Mouse (Mus musculus) embryonic facial prominence, embryonic 11.5 days (tissue): ENCODE results near the gene Fsd1. TPM values are rescaled to one million over a fixed set of nuclear protein-coding genes. Genes with fewer than 3 reads are reported as not detected.
"Not testable (repeated sequence)": the region's sequence is repeated elsewhere in the genome, so short reads cannot be mapped to it uniquely, and the experiment has no call there.

ENCODE experiments used
- ATAC-seq: fragments of 200-750 bp; cut with Nextera tagmentation; replicated peaks from 2 replicates; pipeline ENCODE4 v1.8.0; 2017; ENCODE audit warnings: low read depth; ENCODE audit not compliant: insufficient number of reproducible peaks, low FRiP score, low TSS enrichment
- DNase-seq: peaks from one replicate; pipeline ENCODE4 v3.0.0-alpha.2; 2015; ENCODE audit warnings: low spot score
- H3K27ac ChIP-seq: fragments of 300-500 bp; sonication (generic); replicated peaks from 2 replicates; pipeline ENCODE4 v1.5.1; 2014; ENCODE audit warnings: mild to moderate bottlenecking, low read depth, low read length, control low read depth
- H3K27me3 ChIP-seq: fragments of 300-500 bp; sonication (generic); 2 replicates; pipeline ENCODE4 v1.6.1; 2014; ENCODE audit warnings: mild to moderate bottlenecking, low read length, moderate library complexity, mixed read lengths; ENCODE audit not compliant: control insufficient read depth, insufficient read depth
- H3K36me3 ChIP-seq: fragments of 300-500 bp; sonication (generic); replicated peaks from 2 replicates; pipeline ENCODE4 v1.6.1; 2014; ENCODE audit warnings: low read depth, mild to moderate bottlenecking, low read length, moderate library complexity, mixed read lengths; ENCODE audit not compliant: control insufficient read depth, insufficient read depth
- H3K4me1 ChIP-seq: fragments of 300-500 bp; sonication (generic); 2 replicates; pipeline ENCODE4 v1.6.1; 2014; ENCODE audit warnings: low read length, mixed read lengths; ENCODE audit not compliant: control insufficient read depth, insufficient read depth
- H3K4me2 ChIP-seq: fragments of 300-500 bp; sonication (generic); 2 replicates; pipeline ENCODE4 v1.6.1; 2014; ENCODE audit warnings: low read depth, mild to moderate bottlenecking, control low read depth, low read length, moderate library complexity
- H3K4me3 ChIP-seq: fragments of 300-500 bp; sonication (generic); 2 replicates; pipeline ENCODE4 v1.5.1; 2014; ENCODE audit warnings: low read depth, low read length, control low read depth
- H3K9ac ChIP-seq: fragments of 300-500 bp; sonication (generic); replicated peaks from 2 replicates; pipeline ENCODE4 v1.6.1; 2014; ENCODE audit warnings: mild to moderate bottlenecking, control low read depth, low read length
- H3K9me3 ChIP-seq: fragments of 300-500 bp; sonication (generic); replicated peaks from 2 replicates; pipeline ENCODE4 v1.6.1; 2016; ENCODE audit warnings: mild to moderate bottlenecking, low read length, inconsistent platforms, mixed read lengths; ENCODE audit not compliant: control insufficient read depth
- WGBS: fragments of 180-500 bp; shearing (Covaris S2); extraction: QIAGEN DNeasy Blood & Tissue Kit; methylation state at CpG from one replicate; pipeline ENCODE4 v1.1.7; 2014; 5-methylcytosine and 5-hydroxymethylcytosine counted together
- polyA plus RNA-seq: library from polyadenylated mRNA; unstranded; fragments of >200 nt; fragmentation: Nextera tagmentation; extraction: Ambion mirVana; gene quantifications from 2 replicates; pipeline ENCODE4 v1.2.1, GENCODE M21; 2014

Fsd1 gene
- 36.6 and 43.0 TPM in 2 replicates for polyA plus RNA-seq

DNA sequence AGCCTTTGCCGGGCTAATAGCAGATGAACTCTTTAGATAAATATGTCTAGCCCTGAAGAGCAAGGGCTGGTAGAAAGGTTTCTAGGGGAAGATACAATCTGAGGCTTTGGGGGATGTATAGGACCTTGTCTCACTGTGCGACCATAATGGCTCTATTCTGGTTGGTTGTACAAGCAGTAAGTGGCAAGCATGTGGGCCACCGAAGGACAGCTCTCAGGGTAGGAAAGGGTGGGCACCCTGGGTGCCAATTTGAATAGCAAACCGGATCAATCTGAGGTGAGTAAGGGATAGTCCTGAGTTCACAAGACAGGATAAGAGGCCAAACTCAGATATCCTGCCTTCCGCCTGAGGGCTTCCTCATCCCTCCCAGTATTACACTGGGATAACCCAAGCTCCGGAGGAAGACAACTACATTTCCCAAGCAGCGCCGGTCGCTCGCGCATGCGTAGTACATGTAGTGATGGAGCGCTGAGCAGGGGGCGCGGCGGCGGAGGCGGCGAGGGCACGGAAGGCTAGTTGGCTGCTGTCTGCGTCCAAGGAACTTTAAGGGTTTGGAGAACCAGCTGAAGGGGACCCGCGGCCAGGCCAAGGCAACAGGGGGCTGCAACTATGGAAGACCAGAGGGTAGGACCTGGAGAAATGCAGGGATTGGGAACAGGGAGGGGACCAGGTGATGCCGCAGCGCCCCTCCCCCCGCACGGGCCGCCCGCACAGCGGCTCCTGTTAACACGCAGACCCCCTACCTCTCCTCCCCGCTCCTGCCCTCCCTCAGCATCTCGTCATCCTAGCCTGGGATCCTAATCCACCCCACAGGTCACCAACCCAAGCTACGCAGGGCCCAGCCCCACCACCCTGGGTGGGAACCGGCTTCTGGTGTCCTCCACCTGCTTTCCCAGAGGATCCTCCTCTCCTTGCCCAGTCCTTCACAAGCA lies at the start of gene Fsd1:
Gene Fsd1 (plus strand): TSS at position 480 of the 932 bp plus-strand sequence.
- DNase-seq (peak; percentile 84), ATAC-seq (peak; percentile 74)
- H3K4me2 ChIP-seq, result peak within 1 kb of the TSS; percentile 54
- peak within 1 kb of the TSS; percentile 78 for H3K9ac ChIP-seq
- H3K27me3 ChIP-seq, result no peaks in the 10 kb centered on the region
- no peaks in the 10 kb centered on the region for H3K4me1 ChIP-seq
- no peaks in the 10 kb centered on the region for H3K9me3 ChIP-seq
- no peak within 1 kb of the TSS for H3K27ac ChIP-seq
- H3K4me3 ChIP-seq, result peak within 1 kb of the TSS; percentile 67
- 9% methylated on average over 33 of the region's 35 CpGs for WGBS
- H3K36me3 ChIP-seq, result no peaks in the 10 kb centered on the region

DNA sequence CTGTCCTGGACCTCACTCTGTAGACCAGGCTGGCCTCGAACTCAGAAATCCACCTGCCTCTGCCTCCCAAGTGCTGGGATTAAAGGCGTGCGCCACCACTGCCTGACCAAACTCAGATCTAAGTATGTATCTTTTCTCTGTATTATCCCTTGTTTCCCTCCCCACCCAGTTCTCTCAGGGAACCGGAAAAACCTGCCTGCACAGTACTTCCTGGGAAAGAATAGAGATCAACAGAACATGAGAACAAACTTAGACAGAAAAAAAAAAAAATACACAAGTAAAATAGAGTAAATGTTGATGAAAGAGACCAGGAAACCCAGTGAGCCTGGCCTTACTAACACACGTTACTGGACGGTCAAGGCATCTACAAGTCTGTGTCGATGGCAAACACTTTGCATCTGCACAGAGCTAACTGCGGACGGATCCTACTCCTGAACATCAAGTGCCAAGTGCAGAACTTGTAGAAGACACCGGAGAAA lies 41.9 kb upstream of the Fsd1 start:
- Histone ChIP-seq H3K9ac (peak overlapping the region; percentile 33), H3K4me3 (peak overlapping the region; percentile 41), H3K4me2 (peak overlapping the region; percentile 3; the same call in 1 of the 2 replicates)
- H3K27ac ChIP-seq, H3K9me3 ChIP-seq, H3K4me1 ChIP-seq, DNase-seq, H3K36me3 ChIP-seq, ATAC-seq, H3K27me3 ChIP-seq: not testable (repeated sequence)
- WGBS, result 35% methylated on average over 10 of the region's 10 CpGs

DNA sequence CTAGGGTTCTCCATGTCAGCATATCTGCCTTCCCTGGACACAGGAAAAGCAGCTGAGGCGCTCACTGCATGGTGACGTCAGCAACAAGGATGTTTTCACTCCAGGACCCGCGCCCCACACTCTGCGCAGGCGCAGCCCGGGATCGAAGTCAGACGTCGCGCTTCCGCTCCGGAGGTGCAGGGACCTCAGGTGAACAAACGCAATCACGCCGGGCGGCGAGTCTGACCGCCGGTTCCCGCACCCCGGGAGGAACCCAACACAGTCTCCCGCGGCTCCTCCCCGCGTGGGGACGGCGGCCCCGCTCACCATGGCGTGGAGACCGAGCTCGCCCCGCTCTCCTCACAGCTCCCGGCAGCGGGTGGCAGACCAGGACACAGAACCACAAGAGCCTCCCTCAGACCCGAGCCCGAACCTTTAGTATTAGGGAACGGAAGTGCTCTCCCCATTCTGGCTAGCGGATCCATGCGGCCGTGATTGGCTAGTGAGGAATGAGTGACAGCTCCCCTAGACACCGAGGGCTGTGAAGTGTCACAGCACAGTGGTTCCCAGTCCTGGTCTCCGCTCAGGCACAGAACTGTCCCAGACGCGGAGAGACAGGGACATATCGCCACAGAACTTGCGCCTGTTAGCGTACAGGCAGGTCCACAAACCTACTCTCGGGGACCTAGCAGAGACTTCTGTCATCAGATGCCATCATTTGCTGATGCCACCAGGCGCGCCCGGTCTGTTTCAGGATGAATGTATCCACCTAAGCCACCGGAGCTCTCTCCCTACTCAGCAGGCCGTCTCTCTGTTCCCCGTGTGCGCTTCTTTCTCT lies 41.2 kb upstream of the Fsd1 start:
- DNase-seq, result peak; percentile 76
- WGBS, result 0% methylated on average over 56 of the region's 56 CpGs
- ATAC-seq, result peak; percentile 98
- H3K9ac ChIP-seq, result peak overlapping the region; percentile 60
- peak overlapping the region; percentile 41 for H3K4me3 ChIP-seq
- H3K9me3 ChIP-seq, H3K4me1 ChIP-seq, H3K36me3 ChIP-seq, H3K27me3 ChIP-seq: not testable (repeated sequence)
- peak overlapping the region; percentile 68 for H3K4me2 ChIP-seq
- 0 out of 2 replicates have a peak overlapping the region, but pooled peaks have one; percentile 47 for H3K27ac ChIP-seq

DNA sequence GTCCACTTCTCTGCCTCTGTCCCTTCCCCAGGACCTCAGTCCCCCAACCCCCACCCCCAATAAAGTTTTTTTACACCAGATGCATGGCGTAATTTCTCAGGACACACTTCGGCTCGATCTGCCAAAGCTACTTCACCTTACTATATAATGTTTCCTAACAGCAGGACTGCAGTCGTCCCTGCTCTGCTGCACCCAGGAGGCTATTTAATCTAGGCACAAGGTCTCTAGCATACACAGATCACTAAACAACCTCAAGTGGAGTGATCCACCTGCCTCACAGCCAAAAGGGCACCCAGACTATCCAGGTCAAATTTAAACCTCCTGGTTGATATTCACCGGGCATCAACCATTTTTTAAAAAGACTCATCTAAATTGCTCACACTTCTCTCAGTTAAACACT lies 40.6 kb upstream of the Fsd1 start:
- no peak for ATAC-seq
- DNase-seq, result no peak
- H3K36me3 ChIP-seq, result no peaks in the 10 kb centered on the region
- H3K27me3 ChIP-seq, result no peaks in the 10 kb centered on the region
- H3K27ac ChIP-seq, result no peak overlapping the region
- H3K4me1 ChIP-seq, result no peaks in the 10 kb centered on the region
- peak overlapping the region; percentile 60 for H3K9ac ChIP-seq
- peak overlapping the region; percentile 41 for H3K4me3 ChIP-seq
- 29% methylated on average over 5 of the region's 5 CpGs for WGBS
- H3K4me2 ChIP-seq, result peak overlapping the region; percentile 68
- no peaks in the 10 kb centered on the region for H3K9me3 ChIP-seq

DNA sequence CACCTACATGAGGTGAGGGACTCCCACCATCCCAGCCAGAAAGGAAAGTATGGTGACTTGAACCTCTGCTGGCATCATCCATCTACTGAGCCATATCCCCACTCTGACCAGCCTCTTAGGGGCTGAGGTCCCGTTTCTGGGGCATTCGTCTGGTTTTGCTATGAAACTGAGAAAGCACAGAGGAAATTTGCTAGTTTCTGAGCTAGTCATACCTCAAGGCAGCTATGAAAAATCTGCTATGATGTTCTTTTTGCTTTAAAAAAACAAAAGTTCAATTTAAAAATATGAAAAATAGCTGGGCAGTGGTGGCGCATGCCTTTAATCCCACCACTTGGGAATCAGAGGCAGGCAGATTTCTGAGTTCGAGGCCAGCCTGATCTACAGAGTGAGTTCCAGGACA lies 37.7 kb upstream of the Fsd1 start:
- no peaks in the 10 kb centered on the region for H3K36me3 ChIP-seq
- no peak overlapping the region for H3K4me2 ChIP-seq
- H3K9ac ChIP-seq, result no peak overlapping the region
- H3K27ac ChIP-seq, result no peak overlapping the region
- no peak for DNase-seq
- no peaks in the 10 kb centered on the region for H3K27me3 ChIP-seq
- no peak overlapping the region for H3K4me3 ChIP-seq
- 90% methylated on average over 4 of the region's 4 CpGs for WGBS
- H3K4me1 ChIP-seq, result no peaks in the 10 kb centered on the region
- no peak for ATAC-seq
- H3K9me3 ChIP-seq, result no peaks in the 10 kb centered on the region

DNA sequence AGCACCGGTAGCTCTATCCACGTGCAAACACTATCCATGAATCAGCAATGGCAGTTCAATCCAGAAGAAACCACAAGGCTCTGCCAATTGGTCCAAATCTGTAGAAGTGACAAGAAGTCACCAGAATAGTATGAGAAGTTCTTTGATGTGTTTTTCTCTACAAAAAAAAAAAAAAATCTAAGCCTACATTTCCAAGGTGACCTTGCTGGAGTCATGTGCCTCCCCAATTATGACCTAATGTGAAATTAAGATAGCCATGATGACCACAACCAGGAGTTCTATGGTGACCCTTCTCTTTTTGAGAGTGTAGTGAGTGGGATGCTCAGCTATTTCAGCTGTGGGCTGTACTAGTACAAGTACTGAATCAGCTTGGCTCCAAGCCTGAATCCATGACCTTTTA lies 36.9 kb upstream of the Fsd1 start, which contains the start of gene Zfp119b:
Gene Zfp119b (minus strand): TSS at position 101 of the 400 bp plus-strand sequence.
- Histone ChIP-seq H3K36me3 (no peaks in the 10 kb centered on the region), H3K4me3 (no peak within 1 kb of the TSS), H3K27ac (no peak within 1 kb of the TSS), H3K4me1 (no peaks in the 10 kb centered on the region), H3K27me3 (no peaks in the 10 kb centered on the region), H3K9ac (no peak within 1 kb of the TSS), H3K9me3 (no peaks in the 10 kb centered on the region), H3K4me2 (no peak within 1 kb of the TSS)
- DNase-seq, result no peak
- ATAC-seq, result no peak
- 83% methylated on average over 2 of the region's 2 CpGs for WGBS

DNA sequence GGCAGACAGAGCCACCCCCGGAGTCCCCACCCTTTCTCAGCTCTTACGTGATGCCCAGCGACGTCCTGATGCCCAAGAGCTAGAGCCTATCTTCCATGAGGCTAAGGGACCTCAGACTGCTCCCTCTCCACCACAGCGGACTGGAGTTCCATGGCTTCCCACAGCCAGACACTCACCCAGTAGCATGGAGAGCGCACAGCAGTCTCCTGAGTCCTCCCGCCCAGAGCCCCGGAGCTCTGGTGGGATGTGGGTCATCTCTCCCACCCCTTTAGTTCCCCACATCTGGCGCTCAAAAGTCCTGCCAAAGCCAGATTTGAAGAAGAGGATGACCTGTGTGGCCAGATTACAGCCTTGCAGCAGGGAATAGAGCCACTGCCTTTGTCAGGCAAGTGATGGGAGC lies 35.7 kb upstream of the Fsd1 start:
- WGBS, result 80% methylated on average over 9 of the region's 9 CpGs
- DNase-seq, result no peak
- no peaks in the 10 kb centered on the region for H3K9me3 ChIP-seq

More for the DNA sequence above, 35.7 kb upstream of the Fsd1 start:
- Histone ChIP-seq H3K36me3 (no peaks in the 10 kb centered on the region), H3K4me1 (no peaks in the 10 kb centered on the region), H3K27me3 (no peaks in the 10 kb centered on the region; the same call in 1 of the 2 replicates), H3K9ac (no peak overlapping the region), H3K4me3 (no peak overlapping the region), H3K4me2 (no peak overlapping the region), H3K27ac (no peak overlapping the region)
- no peak for ATAC-seq
